28 mouse cellular contexts compared by ENCODE assay signal in genomic region chr5:113214041-113214440, GRCm38 (mm10). TPM values are rescaled to one million over a fixed set of nuclear protein-coding genes. Genes with fewer than 3 reads are reported as not detected.
DNase-seq lines count a peak whose midpoint lies in the region; ATAC-seq and TF ChIP-seq lines count a peak whose summit lies in the region.
"Had no signal": no experiment of that assay in that cellular context is flagged by ENCODE, and none has a peak within 500 bp of the region (broad histone marks: within the 10 kb centered on the region; RNA-seq: fewer than 3 reads in every experiment).

No protein-coding gene starts in this region.

- no peak overlapping the region for H3K9ac ChIP-seq in embryonic facial prominence, embryonic 12.5 days
- no peak overlapping the region for H3K9ac ChIP-seq in hindbrain, embryonic 16.5 days (ENCODE audit: low read depth, low read length)
- H3K9ac ChIP-seq in lung, embryonic 14.5 days = no peak overlapping the region
- H3K9ac ChIP-seq: embryonic facial prominence, embryonic 15.5 days; hindbrain, embryonic 14.5 days; intestine, embryonic 15.5 days; midbrain, embryonic 12.5 days; neural tube, embryonic 13.5 days had no signal

- H3K4me2 ChIP-seq in embryonic facial prominence, embryonic 12.5 days (replicated peaks) = no peak overlapping the region
- no peak overlapping the region for H3K4me2 ChIP-seq in hindbrain, embryonic 16.5 days (ENCODE audit: low read length)
- no peak overlapping the region for H3K4me2 ChIP-seq in lung, embryonic 14.5 days
- H3K4me2 ChIP-seq: embryonic facial prominence, embryonic 15.5 days; hindbrain, embryonic 14.5 days; intestine, embryonic 15.5 days; liver, embryonic 11.5 days; midbrain, embryonic 12.5 days; neural tube, embryonic 13.5 days had no signal

- TF ChIP-seq CTCF in lung, embryonic 14.5 days (IDR thresholded peaks at IDR 0.05; ENCODE audit: low read depth) = no peak
- TF ChIP-seq CTCF in small intestine, adult 2 months (IDR thresholded peaks at IDR 0.05; ENCODE audit: extremely low read depth, insufficient read length, insufficient replicate concordance, low read depth, low read length) = no peak

- H3K4me1 ChIP-seq in embryonic facial prominence, embryonic 12.5 days = peaks cover 12% of the 10 kb centered on the region
- peaks cover 50% of the 10 kb centered on the region for H3K4me1 ChIP-seq in embryonic facial prominence, embryonic 10.5 days
- H3K4me1 ChIP-seq in hindbrain, embryonic 10.5 days (replicated peaks) = peaks cover 49% of the 10 kb centered on the region
- peaks cover under 1% of the 10 kb centered on the region for H3K4me1 ChIP-seq in hindbrain, embryonic 16.5 days (ENCODE audit: control insufficient read depth, insufficient read depth, low read depth, low read length)
- peaks cover 7% of the 10 kb centered on the region; the same call in 1 of the 2 replicates for H3K4me1 ChIP-seq in lung, embryonic 14.5 days (ENCODE audit: insufficient read depth)
- H3K4me1 ChIP-seq in small intestine, adult 2 months (ENCODE audit: control insufficient read depth, insufficient read depth, insufficient read length, low read length) = peaks cover 41% of the 10 kb centered on the region

- no peak for DNase-seq in embryonic facial prominence, embryonic 10.5 days (ENCODE audit: low spot score)
- DNase-seq in hindbrain, embryonic 10.5 days (ENCODE audit: low spot score) = no peak
- DNase-seq in lung, embryonic 14.5 days = no peak
- no peak for DNase-seq in lung, adult 18-20 months
- no peak for DNase-seq in left cerebral cortex, adult 18-20 months (ENCODE audit: low spot score in 2 of 2)
- DNase-seq: cerebellum, adult 11-12 months; cerebellum, postnatal 14 days; lung, adult 2 months; right cerebral cortex, adult 18-20 months; thymus, postnatal 25 days had no signal

- 0 out of 2 replicates have a peak overlapping the region, but pooled peaks have one; percentile 9 for H3K27ac ChIP-seq in embryonic facial prominence, embryonic 12.5 days
- H3K27ac ChIP-seq in embryonic facial prominence, embryonic 10.5 days (replicated peaks) = no peak overlapping the region
- H3K27ac ChIP-seq in hindbrain, embryonic 10.5 days = peak overlapping the region; percentile 16; the same call in 1 of the 2 replicates
- no peak overlapping the region for H3K27ac ChIP-seq in hindbrain, embryonic 16.5 days (ENCODE audit: low read depth, low read length)
- 0 out of 2 replicates have a peak overlapping the region, but pooled peaks have one; percentile 4 for H3K27ac ChIP-seq in lung, embryonic 14.5 days (ENCODE audit: low read depth)
- H3K27ac ChIP-seq in small intestine, adult 2 months (ENCODE audit: insufficient read depth, low read depth, low read length) = no peak overlapping the region
- H3K27ac ChIP-seq: embryonic facial prominence, embryonic 15.5 days; hindbrain, embryonic 14.5 days; intestine, embryonic 15.5 days; layer of hippocampus, adult 2 months; macrophage; midbrain, embryonic 12.5 days; neural tube, embryonic 13.5 days had no signal

- 92% methylated on average over 8 of the region's 8 CpGs for WGBS in embryonic facial prominence, embryonic 12.5 days
- WGBS in embryonic facial prominence, embryonic 10.5 days = 93% methylated on average over 8 of the region's 8 CpGs
- WGBS in hindbrain, embryonic 10.5 days = 95% methylated on average over 8 of the region's 8 CpGs
- whole genome bisulfite sequencing in hindbrain, embryonic 16.5 days = 89% methylated on average over 8 of the region's 8 CpGs
- WGBS in lung, embryonic 14.5 days = 81% methylated on average over 8 of the region's 8 CpGs
- WGBS in small intestine, adult 2 months = 88% methylated on average over 8 of the region's 8 CpGs

- H3K27me3 ChIP-seq in embryonic facial prominence, embryonic 12.5 days = peaks cover 3% of the 10 kb centered on the region
- H3K27me3 ChIP-seq in embryonic facial prominence, embryonic 10.5 days (replicated peaks; ENCODE audit: low read depth, poor library complexity, severe bottlenecking) = peaks cover 4% of the 10 kb centered on the region
- H3K27me3 ChIP-seq in hindbrain, embryonic 10.5 days (ENCODE audit: insufficient read depth, poor library complexity, severe bottlenecking) = no peaks in the 10 kb centered on the region
- H3K27me3 ChIP-seq in hindbrain, embryonic 16.5 days (replicated peaks; ENCODE audit: control insufficient read depth, insufficient read depth, low read length) = no peaks in the 10 kb centered on the region
- H3K27me3 ChIP-seq in lung, embryonic 14.5 days (ENCODE audit: insufficient read depth, low read length) = no peaks in the 10 kb centered on the region
- no peaks in the 10 kb centered on the region for H3K27me3 ChIP-seq in small intestine, adult 2 months (ENCODE audit: control insufficient read depth, insufficient read depth, low read length)
- H3K27me3 ChIP-seq: intestine, embryonic 15.5 days; midbrain, embryonic 12.5 days; neural tube, embryonic 13.5 days had no signal

- no peak for ATAC-seq in embryonic facial prominence, embryonic 12.5 days (ENCODE audit: insufficient number of reproducible peaks, insufficient read depth, low FRiP score, low TSS enrichment)
- no peak for ATAC-seq in hindbrain, embryonic 16.5 days
- ATAC-seq in lung, embryonic 14.5 days (ENCODE audit: insufficient read depth) = no peak
- ATAC-seq: intestine, embryonic 15.5 days had no signal

- no peak for TF ChIP-seq POLR2A in small intestine, adult 2 months (IDR thresholded peaks at IDR 0.05; ENCODE audit: low read depth, low read length)

- H3K36me3 ChIP-seq in embryonic facial prominence, embryonic 12.5 days = no peaks in the 10 kb centered on the region
- H3K36me3 ChIP-seq in embryonic facial prominence, embryonic 10.5 days (replicated peaks) = no peaks in the 10 kb centered on the region
- H3K36me3 ChIP-seq in hindbrain, embryonic 10.5 days = no peaks in the 10 kb centered on the region
- no peaks in the 10 kb centered on the region for H3K36me3 ChIP-seq in hindbrain, embryonic 16.5 days (ENCODE audit: control insufficient read depth, insufficient read depth, low read length)
- H3K36me3 ChIP-seq in lung, embryonic 14.5 days (ENCODE audit: insufficient read depth) = no peaks in the 10 kb centered on the region
- peaks cover 21% of the 10 kb centered on the region for H3K36me3 ChIP-seq in small intestine, adult 2 months (ENCODE audit: control insufficient read depth, insufficient read depth, low read length)
- H3K36me3 ChIP-seq: embryonic facial prominence, embryonic 15.5 days; intestine, embryonic 15.5 days; midbrain, embryonic 12.5 days; neural tube, embryonic 13.5 days had no signal

- no peak overlapping the region for H3K4me3 ChIP-seq in embryonic facial prominence, embryonic 12.5 days
- no peak overlapping the region for H3K4me3 ChIP-seq in embryonic facial prominence, embryonic 10.5 days
- H3K4me3 ChIP-seq in hindbrain, embryonic 10.5 days = no peak overlapping the region
- no peak overlapping the region for H3K4me3 ChIP-seq in hindbrain, embryonic 16.5 days (ENCODE audit: low read length)
- no peak overlapping the region for H3K4me3 ChIP-seq in lung, embryonic 14.5 days (ENCODE audit: low read depth, low read length)
- H3K4me3 ChIP-seq in small intestine, adult 2 months (ENCODE audit: low read depth, low read length) = peak overlapping the region; percentile 5; the same call in 1 of the 2 replicates
- H3K4me3 ChIP-seq: embryonic facial prominence, embryonic 15.5 days; intestine, embryonic 15.5 days; layer of hippocampus, adult 2 months; midbrain, embryonic 12.5 days; neural tube, embryonic 13.5 days had no signal

- H3K9me3 ChIP-seq in embryonic facial prominence, embryonic 12.5 days = no peaks in the 10 kb centered on the region
- H3K9me3 ChIP-seq in embryonic facial prominence, embryonic 10.5 days = no peaks in the 10 kb centered on the region
- H3K9me3 ChIP-seq in hindbrain, embryonic 10.5 days = no peaks in the 10 kb centered on the region
- H3K9me3 ChIP-seq in hindbrain, embryonic 16.5 days (ENCODE audit: control insufficient read depth, low read length) = no peaks in the 10 kb centered on the region
- no peaks in the 10 kb centered on the region for H3K9me3 ChIP-seq in lung, embryonic 14.5 days (ENCODE audit: low read depth, low read length)
- H3K9me3 ChIP-seq: embryonic facial prominence, embryonic 15.5 days; intestine, embryonic 15.5 days; midbrain, embryonic 12.5 days; neural tube, embryonic 13.5 days had no signal

RNA-seq across cellular contexts. Expression of gene 2900026A02Rik, which starts 7.0 kb away (rescaled TPM):
- polyA plus RNA-seq in embryonic facial prominence, embryonic 12.5 days (2016; fragmentation: Nextera tagmentation; extraction: Ambion mirVana) = 5.3 and 5.8 TPM in 2 replicates
- polyA plus RNA-seq in embryonic facial prominence, embryonic 10.5 days (2016; fragmentation: Nextera tagmentation; extraction: Ambion mirVana) = 3.7 and 4.6 TPM in 2 replicates
- 2.1 and 4.1 TPM in 2 replicates for polyA plus RNA-seq in hindbrain, embryonic 10.5 days (2016; fragmentation: Nextera tagmentation; extraction: Ambion mirVana)
- polyA plus RNA-seq in hindbrain, embryonic 16.5 days (2015; fragmentation: Nextera tagmentation; extraction: Ambion mirVana) = 4.3 and 4.8 TPM in 2 replicates
- polyA plus RNA-seq in lung, embryonic 14.5 days (2014; fragmentation: Nextera tagmentation; extraction: Ambion mirVana) = 6.9 TPM in 2 replicates
- 24.2 and 70.8 TPM in 2 replicates for polyA plus RNA-seq in small intestine, adult 2 months (2012; rRNA removed)
- 10 to 100 TPM; 37.3 to 39.1 TPM for total RNA-seq in left cerebral cortex, adult 18-20 months (2021)
- total RNA-seq: MEL had no signal

RNA-seq across cellular contexts. Expression of gene Tmem211, which starts 12.7 kb away (rescaled TPM):
- polyA plus RNA-seq in embryonic facial prominence, embryonic 12.5 days (2016; fragmentation: Nextera tagmentation; extraction: Ambion mirVana) = 0.24 and 0.42 TPM in 2 replicates
- polyA plus RNA-seq in embryonic facial prominence, embryonic 10.5 days (2016; fragmentation: Nextera tagmentation; extraction: Ambion mirVana) = 0.21 and 0.46 TPM in 2 replicates
- 0.11 TPM in 1 of 2 replicates, not detected in the other for polyA plus RNA-seq in hindbrain, embryonic 10.5 days (2016; fragmentation: Nextera tagmentation; extraction: Ambion mirVana)
- polyA plus RNA-seq in hindbrain, embryonic 16.5 days (2015; fragmentation: Nextera tagmentation; extraction: Ambion mirVana) = not detected in 2 replicates
- not detected in 2 replicates for polyA plus RNA-seq in lung, embryonic 14.5 days (2014; fragmentation: Nextera tagmentation; extraction: Ambion mirVana)
- polyA plus RNA-seq in small intestine, adult 2 months (2012; rRNA removed) = not detected in 2 replicates
- not detected for total RNA-seq in left cerebral cortex, adult 18-20 months (2021)
- total RNA-seq: adrenal gland, postnatal 25 days; gastrocnemius, adult 18-20 months; heart, adult 18-20 months; heart, postnatal 25 days; layer of hippocampus, adult 2 months; left cerebral cortex, postnatal 36 days; MEL had no signal
- polyA plus RNA-seq: hindbrain, embryonic 14.5 days; intestine, embryonic 15.5 days; liver, embryonic 11.5 days; macrophage; testis, adult 2 months had no signal

Comparison
In these comparisons a context has a peak if more than half of its experiments do, and no peak if none do; other contexts are left out.
1. H3K27ac ChIP-seq: peak in embryonic facial prominence, embryonic 12.5 days (single experiment), hindbrain, embryonic 10.5 days (single experiment) and lung, embryonic 14.5 days (single experiment); none in embryonic facial prominence, embryonic 10.5 days (single experiment), hindbrain, embryonic 16.5 days (single experiment) and small intestine, adult 2 months (single experiment).